In genomic region chr17:14943009-14943728, GRCm38 (mm10) we compare ENCODE assay signal across 7 mouse cellular contexts. TPM values are rescaled to one million over a fixed set of nuclear protein-coding genes. Genes with fewer than 3 reads are reported as not detected.
DNase-seq lines count a peak whose midpoint lies in the region; ATAC-seq lines count a peak whose summit lies in the region.

Gene Wdr27 (minus strand): TSS chr17:14943158.
Gene 1600012H06Rik (plus strand): TSS chr17:14943184.

- H3K4me2 ChIP-seq in intestine, embryonic 16.5 days (ENCODE audit: low read depth, low read length) = peak within 1 kb of the TSS; percentile 91
- H3K4me2 ChIP-seq in midbrain, embryonic 11.5 days = peak within 1 kb of the TSS; percentile 92

- no peaks in the 10 kb centered on the region for H3K36me3 ChIP-seq in intestine, embryonic 16.5 days (ENCODE audit: control insufficient read depth, insufficient read depth, low read length)
- H3K36me3 ChIP-seq in midbrain, embryonic 11.5 days (ENCODE audit: control insufficient read depth, insufficient read depth, low read length) = no peaks in the 10 kb centered on the region

- no peaks in the 10 kb centered on the region for H3K9me3 ChIP-seq in intestine, embryonic 16.5 days (ENCODE audit: control insufficient read depth, low read length)
- no peaks in the 10 kb centered on the region for H3K9me3 ChIP-seq in midbrain, embryonic 11.5 days (ENCODE audit: control insufficient read depth, low read length)

- H3K4me3 ChIP-seq in intestine, embryonic 16.5 days (ENCODE audit: low read length) = peak within 1 kb of the TSS; percentile 82
- H3K4me3 ChIP-seq in midbrain, embryonic 11.5 days (ENCODE audit: low read depth, low read length) = peak within 1 kb of the TSS; percentile 79

- peak; percentile 99 for DNase-seq in adrenal gland, adult 2 months
- peak; percentile 99 for DNase-seq in embryo, embryonic 11.5 days (ENCODE audit: low read depth, low spot score)
- DNase-seq in gastrocnemius, postnatal 4 days (ENCODE audit: low spot score in 2 of 2) = peak; percentile 99 to 100
- peak; percentile 99 for DNase-seq in left cerebral cortex, postnatal 36 days (ENCODE audit: low spot score in 2 of 2)
- DNase-seq in midbrain, embryonic 11.5 days (ENCODE audit: low spot score, missing footprints) = peak; percentile 100
- DNase-seq in skeletal muscle tissue, adult 2 months (ENCODE audit: low read depth, low spot score) = peak; percentile 98

- peaks cover 5% of the 10 kb centered on the region for H3K4me1 ChIP-seq in intestine, embryonic 16.5 days (ENCODE audit: control insufficient read depth, insufficient read depth, low read length)
- peaks cover 9% of the 10 kb centered on the region for H3K4me1 ChIP-seq in midbrain, embryonic 11.5 days (ENCODE audit: control insufficient read depth, insufficient read depth, low read length)

- intact Hi-C loops in left cerebral cortex, postnatal 36 days (cut with DNase I) = no loop called here

- peak within 1 kb of the TSS; percentile 87 for H3K9ac ChIP-seq in intestine, embryonic 16.5 days (ENCODE audit: low read depth, low read length)
- peak within 1 kb of the TSS; percentile 86 for H3K9ac ChIP-seq in midbrain, embryonic 11.5 days (ENCODE audit: low read length)

- ATAC-seq in intestine, embryonic 16.5 days = peak; percentile 98
- ATAC-seq in midbrain, embryonic 11.5 days (ENCODE audit: low FRiP score) = peak; percentile 99

- no peaks in the 10 kb centered on the region for H3K27me3 ChIP-seq in intestine, embryonic 16.5 days (replicated peaks; ENCODE audit: control insufficient read depth, insufficient read depth, low read length)
- no peaks in the 10 kb centered on the region for H3K27me3 ChIP-seq in midbrain, embryonic 11.5 days (ENCODE audit: control insufficient read depth, insufficient read depth, low read length)

- WGBS in intestine, embryonic 16.5 days = under 1% methylated on average over 54 of the region's 54 CpGs
- under 1% methylated on average over 52 of the region's 54 CpGs for WGBS in midbrain, embryonic 11.5 days

- peak within 1 kb of the TSS; percentile 79 for H3K27ac ChIP-seq in intestine, embryonic 16.5 days (ENCODE audit: low read length)
- H3K27ac ChIP-seq in midbrain, embryonic 11.5 days (ENCODE audit: low read depth, low read length) = peak within 1 kb of the TSS; percentile 10; the same call in 1 of the 2 replicates

RNA-seq across cellular contexts. Expression of gene Wdr27, which starts in this region (rescaled TPM):
- 1 to 10 TPM; 3.3 to 6.3 TPM for total RNA-seq in adrenal gland, adult 2 months (2021)
- 10.9 and 21.1 TPM in 2 replicates for polyA plus RNA-seq in adrenal gland, adult 2 months (2012; rRNA removed)
- total RNA-seq in gastrocnemius, postnatal 4 days (2021) = 1 to 10 TPM; 3.5 to 4.2 TPM
- polyA plus RNA-seq in intestine, embryonic 16.5 days (2015; fragmentation: Nextera tagmentation; extraction: Ambion mirVana) = 3.9 and 5.0 TPM in 2 replicates
- total RNA-seq in left cerebral cortex, postnatal 36 days (2021) = 1 to 10 TPM; 3.4 to 4.4 TPM
- polyA plus RNA-seq in midbrain, embryonic 11.5 days (2014; fragmentation: Nextera tagmentation; extraction: Ambion mirVana) = 5.1 and 8.2 TPM in 2 replicates

RNA-seq across cellular contexts. Expression of gene 1600012H06Rik, which starts in this region (rescaled TPM):
- total RNA-seq in adrenal gland, adult 2 months (2021) = 10 to 100 TPM; 27.6 to 33.1 TPM
- polyA plus RNA-seq in adrenal gland, adult 2 months (2012; rRNA removed) = 13.2 and 23.8 TPM in 2 replicates
- 10 to 100 TPM; 24.3 to 25.3 TPM for total RNA-seq in gastrocnemius, postnatal 4 days (2021)
- 37.6 and 39.9 TPM in 2 replicates for polyA plus RNA-seq in intestine, embryonic 16.5 days (2015; fragmentation: Nextera tagmentation; extraction: Ambion mirVana)
- total RNA-seq in left cerebral cortex, postnatal 36 days (2021) = 10 to 100 TPM; 16.0 to 18.1 TPM
- polyA plus RNA-seq in midbrain, embryonic 11.5 days (2014; fragmentation: Nextera tagmentation; extraction: Ambion mirVana) = 33.3 and 36.0 TPM in 2 replicates

Comparison
In these comparisons a context has a peak if more than half of its experiments do, and no peak if none do; other contexts are left out.
1. Peak in every context shown above with its lines: DNase-seq, ATAC-seq, H3K4me3 ChIP-seq and H3K27ac ChIP-seq.